Mouse (Mus musculus) NIH3T3 (cell line): ENCODE measurements around the gene Pfdn6.

Experiments
- DNase-seq: peaks from one replicate; pipeline ENCODE4 v3.0.0-alpha.2; 2012; ENCODE audit warnings: low read depth

Pfdn6 gene

GRCm38 (mm10) chr17:33931947-33932346, 8.2 kb downstream of the Pfdn6 start:
- DNase-seq: no peak

- no peak for DNase-seq
These were observed 8.8 kb downstream of the Pfdn6 start for GRCm38 (mm10) chr17:33931159-33931866.

GRCm38 (mm10) chr17:33930280-33931158, 9.6 kb downstream of the Pfdn6 start:
- DNase-seq: peak; percentile 76

- peak; percentile 96 for DNase-seq
These were observed 10.5 kb downstream of the Pfdn6 start, which contains the start of gene Rgl2 for GRCm38 (mm10) chr17:33929371-33930279. Rgl2 (plus strand) TSS chr17:33929543.

- no peak for DNase-seq
These were observed 11.7 kb downstream of the Pfdn6 start for GRCm38 (mm10) chr17:33928251-33928947.

- DNase-seq: peak; percentile 51
These were observed 13.8 kb downstream of the Pfdn6 start for GRCm38 (mm10) chr17:33926207-33926932.

GRCm38 (mm10) chr17:33925406-33926116, 14.6 kb downstream of the Pfdn6 start:
- peak; percentile 27 for DNase-seq

GRCm38 (mm10) chr17:33924577-33925283, 15.4 kb downstream of the Pfdn6 start:
- peak; percentile 76 for DNase-seq

- DNase-seq: no peak
These were observed 18.8 kb downstream of the Pfdn6 start for GRCm38 (mm10) chr17:33921361-33921760.

GRCm38 (mm10) chr17:33920282-33921097, 19.7 kb downstream of the Pfdn6 start:
- peak; percentile 93 for DNase-seq

- peak; percentile 94 for DNase-seq
These were observed 20.5 kb downstream of the Pfdn6 start for GRCm38 (mm10) chr17:33919351-33920281.

GRCm38 (mm10) chr17:33918293-33919203, 21.6 kb downstream of the Pfdn6 start:
- DNase-seq: peak; percentile 41

GRCm38 (mm10) chr17:33917656-33918292, 22.4 kb downstream of the Pfdn6 start:
- no peak for DNase-seq

- no peak for DNase-seq
These were observed 23.1 kb downstream of the Pfdn6 start for GRCm38 (mm10) chr17:33916847-33917655.

GRCm38 (mm10) chr17:33916294-33916693, 23.8 kb downstream of the Pfdn6 start:
- DNase-seq: no peak
